8 mouse cellular contexts compared by ENCODE assay signal in the genomic region with DNA sequence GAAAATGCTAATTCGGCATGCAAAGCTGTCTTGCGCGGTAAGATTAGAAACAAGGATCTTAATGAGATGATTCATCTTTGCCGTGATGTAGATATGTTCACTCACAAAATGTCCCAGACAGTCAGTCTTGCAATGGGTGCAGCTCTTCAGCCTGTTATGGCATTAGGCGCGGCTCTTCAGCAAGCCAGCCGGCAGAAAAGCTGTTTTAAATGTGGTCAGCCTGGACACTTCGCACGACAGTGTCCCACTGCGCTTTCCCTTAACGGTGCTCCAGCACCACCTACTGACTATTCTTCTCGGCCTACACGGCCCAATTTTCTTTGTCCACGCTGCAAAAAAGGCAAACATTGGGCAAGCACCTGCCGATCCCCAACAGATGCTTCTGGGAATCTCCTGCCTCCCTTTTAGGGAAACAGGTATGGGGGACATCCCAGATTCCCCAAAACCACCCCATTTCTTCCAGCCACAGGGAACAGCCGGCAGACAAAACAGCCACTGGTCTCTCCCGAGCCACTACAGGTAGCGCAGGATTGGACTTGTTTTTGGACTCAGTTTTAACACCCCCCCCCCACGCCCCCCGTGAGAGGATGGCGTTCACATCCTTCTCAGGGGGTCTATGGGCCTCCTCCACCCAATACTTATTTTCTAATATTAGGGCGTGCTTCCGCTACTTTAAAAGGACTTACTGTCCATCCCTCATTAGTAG. TPM values are rescaled to one million over a fixed set of nuclear protein-coding genes. Genes with fewer than 3 reads are reported as not detected.
DNase-seq lines count a peak whose midpoint lies in the region; ATAC-seq and TF ChIP-seq lines count a peak whose summit lies in the region.

No protein-coding gene starts in this region.

- H3K27me3 ChIP-seq in CH12.LX (replicated peaks) = peaks cover 41% of the 10 kb centered on the region
- peaks cover 23% of the 10 kb centered on the region for H3K27me3 ChIP-seq in forebrain, embryonic 12.5 days
- H3K27me3 ChIP-seq in hindbrain, embryonic 13.5 days = peaks cover 25% of the 10 kb centered on the region
- H3K27me3 ChIP-seq in small intestine, adult 2 months (ENCODE audit: control insufficient read depth, insufficient read depth, low read length) = no peaks in the 10 kb centered on the region

- H3K79me2 ChIP-seq in CH12.LX (replicated peaks; ENCODE audit: control insufficient read depth, extremely low read depth, insufficient read depth, poor library complexity, severe bottlenecking) = no peaks in the 10 kb centered on the region

- no peak for TF ChIP-seq POLR2A in CH12.LX (IDR thresholded peaks at IDR 0.05; ENCODE audit: low read depth, low read length)
- TF ChIP-seq POLR2A in brain, embryonic 14.5 days (IDR thresholded peaks at IDR 0.05; ENCODE audit: borderline replicate concordance, extremely low read depth, insufficient read depth, insufficient read length, poor library complexity, severe bottlenecking) = no peak
- no peak for TF ChIP-seq POLR2A in small intestine, adult 2 months (IDR thresholded peaks at IDR 0.05; ENCODE audit: low read depth, low read length)

- intact Hi-C loops in left cerebral cortex, adult 2 months (cut with DNase I) = no loop called here

- no peak overlapping the region for H3K4me3 ChIP-seq in CH12.LX (replicated peaks in 1 of 3; ENCODE audit: low read depth in 2 of 3, low read length in 2 of 3, poor library complexity in 1 of 3)
- H3K4me3 ChIP-seq in forebrain, embryonic 12.5 days (replicated peaks) = peak overlapping the region; percentile 51
- peak overlapping the region; percentile 51 for H3K4me3 ChIP-seq in hindbrain, embryonic 13.5 days
- H3K4me3 ChIP-seq in left cerebral cortex, adult 2 months = peak overlapping the region; percentile 62
- 0 out of 2 replicates have a peak overlapping the region, but pooled peaks have one; percentile 1 for H3K4me3 ChIP-seq in small intestine, adult 2 months (ENCODE audit: low read depth, low read length)

- H3K4me1 ChIP-seq in CH12.LX (ENCODE audit: control insufficient read depth in 1 of 2, insufficient read depth in 2 of 2) = peaks cover 3 to 7% of the 10 kb centered on the region in 2 experiments; a peak in 2 of 4 replicates
- H3K4me1 ChIP-seq in forebrain, embryonic 12.5 days = peaks cover 11% of the 10 kb centered on the region
- H3K4me1 ChIP-seq in hindbrain, embryonic 13.5 days (replicated peaks) = peaks cover 15% of the 10 kb centered on the region
- peaks cover 8% of the 10 kb centered on the region; the same call in 1 of the 2 replicates for H3K4me1 ChIP-seq in small intestine, adult 2 months (ENCODE audit: control insufficient read depth, insufficient read depth, insufficient read length, low read length)

- no peaks in the 10 kb centered on the region for H3K9me3 ChIP-seq in CH12.LX (replicated peaks; ENCODE audit: low read length)
- H3K9me3 ChIP-seq in forebrain, embryonic 12.5 days = no peaks in the 10 kb centered on the region
- H3K9me3 ChIP-seq in hindbrain, embryonic 13.5 days = no peaks in the 10 kb centered on the region

- H3K9ac ChIP-seq in CH12.LX (ENCODE audit: insufficient read depth, low read depth) = peak overlapping the region; percentile 22; the same call in 1 of the 2 replicates
- H3K9ac ChIP-seq in forebrain, embryonic 12.5 days = peak overlapping the region; percentile 3; the same call in 1 of the 2 replicates
- H3K9ac ChIP-seq in hindbrain, embryonic 13.5 days = peak overlapping the region; percentile 68

- peak overlapping the region; percentile 79 for H3K4me2 ChIP-seq in CH12.LX (ENCODE audit: insufficient read depth, low read depth, poor library complexity, severe bottlenecking)
- H3K4me2 ChIP-seq in forebrain, embryonic 12.5 days = peak overlapping the region; percentile 83
- peak overlapping the region; percentile 72 for H3K4me2 ChIP-seq in hindbrain, embryonic 13.5 days

- TF ChIP-seq EP300 in CH12.LX (IDR thresholded peaks at IDR 0.05; ENCODE audit: low read length) = no peak

- TF ChIP-seq RAD21 in CH12.LX (IDR thresholded peaks at IDR 0.05; ENCODE audit: low read depth, low read length) = peak; percentile 35

- in situ Hi-C loops in CH12.LX (cut with MboI; ENCODE audit: low pct_ligation_motif_present, low pct_unique_long_range_greater_than_20kb, low sequenced_read_pairs) = no loop called here

- no peak overlapping the region for H3K27ac ChIP-seq in CH12.LX (ENCODE audit: insufficient read depth, low read depth)
- H3K27ac ChIP-seq in forebrain, embryonic 12.5 days = peak overlapping the region; percentile 25; the same call in 1 of the 2 replicates
- H3K27ac ChIP-seq in hindbrain, embryonic 13.5 days = peak overlapping the region; percentile 76
- no peak overlapping the region for H3K27ac ChIP-seq in left cerebral cortex, adult 2 months
- H3K27ac ChIP-seq in small intestine, adult 2 months (ENCODE audit: insufficient read depth, low read depth, low read length) = no peak overlapping the region

- DNase-seq in CH12.LX (ENCODE audit: extremely low read depth) = peak; percentile 31
- DNase-seq in brain, embryonic 14.5 days (ENCODE audit: low read depth) = peak; percentile 75
- peak; percentile 11 to 18 for DNase-seq in left cerebral cortex, adult 2 months (ENCODE audit: extremely low spot score in 1 of 2, low spot score in 2 of 2)
- peak; percentile 44 to 51 for DNase-seq in lung, postnatal 4 days
- no peak for DNase-seq in thymus, postnatal 4 days

- dilution Hi-C loops in CH12.LX (cut with MboI; ENCODE audit: extremely low pct_ligation_motif_present, extremely low pct_unique_long_range_greater_than_20kb, low sequenced_read_pairs) = no loop called here

- WGBS in forebrain, embryonic 12.5 days = 21% methylated on average over 23 of the region's 23 CpGs
- 25% methylated on average over 23 of the region's 23 CpGs for WGBS in hindbrain, embryonic 13.5 days
- WGBS in small intestine, adult 2 months = 15% methylated on average over 23 of the region's 23 CpGs

- TF ChIP-seq CTCF in CH12.LX (conservative IDR thresholded peaks at IDR 0.05 in 1 of 2, IDR thresholded peaks at IDR 0.05 in 1 of 2; ENCODE audit: low read depth in 2 of 2, low read length in 2 of 2) = peak in 1 of 2 experiments; percentile 53; a peak in 2 of 4 replicates
- TF ChIP-seq CTCF in brain, embryonic 14.5 days (IDR thresholded peaks at IDR 0.05; ENCODE audit: borderline replicate concordance, extremely low read depth, insufficient read depth, insufficient read length) = peak; percentile 39; the same call in 1 of the 2 replicates
- TF ChIP-seq CTCF in left cerebral cortex, adult 2 months (IDR thresholded peaks at IDR 0.05) = peak; percentile 25
- TF ChIP-seq CTCF in small intestine, adult 2 months (IDR thresholded peaks at IDR 0.05; ENCODE audit: extremely low read depth, insufficient read length, insufficient replicate concordance, low read depth, low read length) = peak; percentile 18; the same call in 1 of the 2 replicates

- peak; percentile 71 for ATAC-seq in forebrain, embryonic 12.5 days (ENCODE audit: low FRiP score)
- ATAC-seq in hindbrain, embryonic 13.5 days (ENCODE audit: low FRiP score) = peak; percentile 82

- no peaks in the 10 kb centered on the region for H3K36me3 ChIP-seq in CH12.LX (replicated peaks in 1 of 2; ENCODE audit: control insufficient read depth in 1 of 2, insufficient read depth in 1 of 2, low read length in 1 of 2)
- H3K36me3 ChIP-seq in forebrain, embryonic 12.5 days (replicated peaks) = no peaks in the 10 kb centered on the region
- no peaks in the 10 kb centered on the region for H3K36me3 ChIP-seq in hindbrain, embryonic 13.5 days
- H3K36me3 ChIP-seq in small intestine, adult 2 months (ENCODE audit: control insufficient read depth, insufficient read depth, low read length) = no peaks in the 10 kb centered on the region

RNA-seq across cellular contexts. Expression of gene Gm4559, which starts 11.1 kb away (rescaled TPM):
- not detected in 2 replicates for total RNA-seq in CH12.LX (2012; rRNA removed)
- total RNA-seq in CH12.LX (2014; rRNA removed) = not detected in 2 replicates
- polyA plus RNA-seq in CH12.LX (2012; ENCODE audit: insufficient read length, low read depth) = not detected in 2 replicates
- polyA plus RNA-seq in brain, embryonic 14.5 days (2012; rRNA removed) = not detected in 2 replicates
- polyA plus RNA-seq in forebrain, embryonic 12.5 days (2016; fragmentation: Nextera tagmentation; extraction: Ambion mirVana) = not detected in 2 replicates
- not detected in 2 replicates for polyA plus RNA-seq in hindbrain, embryonic 13.5 days (2015; fragmentation: Nextera tagmentation; extraction: Ambion mirVana)
- total RNA-seq in left cerebral cortex, adult 2 months (2021) = not detected
- not detected in 2 replicates for polyA plus RNA-seq in small intestine, adult 2 months (2012; rRNA removed)

RNA-seq across cellular contexts. Expression of gene Krtap5-1, which starts 11.6 kb away (rescaled TPM):
- total RNA-seq in CH12.LX (2012; rRNA removed) (not detected in 2 replicates), CH12.LX (2014; rRNA removed) (not detected in 2 replicates)
- not detected in 2 replicates for polyA plus RNA-seq in CH12.LX (2012; ENCODE audit: insufficient read length, low read depth)
- polyA plus RNA-seq in brain, embryonic 14.5 days (2012; rRNA removed) = not detected in 2 replicates
- polyA plus RNA-seq in forebrain, embryonic 12.5 days (2016; fragmentation: Nextera tagmentation; extraction: Ambion mirVana) = not detected in 2 replicates
- not detected in 2 replicates for polyA plus RNA-seq in hindbrain, embryonic 13.5 days (2015; fragmentation: Nextera tagmentation; extraction: Ambion mirVana)
- total RNA-seq in left cerebral cortex, adult 2 months (2021) = not detected
- polyA plus RNA-seq in small intestine, adult 2 months (2012; rRNA removed) = not detected in 2 replicates

RNA-seq across cellular contexts. Expression of gene Krtap5-4, which starts 18.1 kb away (rescaled TPM):
- not detected in 2 replicates for total RNA-seq in CH12.LX (2012; rRNA removed)
- not detected in 2 replicates for total RNA-seq in CH12.LX (2014; rRNA removed)
- not detected in 2 replicates for polyA plus RNA-seq in CH12.LX (2012; ENCODE audit: insufficient read length, low read depth)
- polyA plus RNA-seq in brain, embryonic 14.5 days (2012; rRNA removed) = not detected in 2 replicates
- polyA plus RNA-seq in forebrain, embryonic 12.5 days (2016; fragmentation: Nextera tagmentation; extraction: Ambion mirVana) = not detected in 2 replicates
- polyA plus RNA-seq in hindbrain, embryonic 13.5 days (2015; fragmentation: Nextera tagmentation; extraction: Ambion mirVana) = not detected in 2 replicates
- total RNA-seq in left cerebral cortex, adult 2 months (2021) = not detected
- polyA plus RNA-seq in small intestine, adult 2 months (2012; rRNA removed) = not detected in 2 replicates

RNA-seq across cellular contexts. Expression of gene Gm2431, which starts 27.1 kb away (rescaled TPM):
- not detected in 2 replicates for total RNA-seq in CH12.LX (2012; rRNA removed)
- not detected in 2 replicates for total RNA-seq in CH12.LX (2014; rRNA removed)
- not detected in 2 replicates for polyA plus RNA-seq in CH12.LX (2012; ENCODE audit: insufficient read length, low read depth)
- not detected in 2 replicates for polyA plus RNA-seq in brain, embryonic 14.5 days (2012; rRNA removed)
- not detected in 2 replicates for polyA plus RNA-seq in forebrain, embryonic 12.5 days (2016; fragmentation: Nextera tagmentation; extraction: Ambion mirVana)
- polyA plus RNA-seq in hindbrain, embryonic 13.5 days (2015; fragmentation: Nextera tagmentation; extraction: Ambion mirVana) = not detected in 2 replicates
- not detected for total RNA-seq in left cerebral cortex, adult 2 months (2021)
- polyA plus RNA-seq in small intestine, adult 2 months (2012; rRNA removed) = not detected in 2 replicates

RNA-seq across cellular contexts. Expression of gene Gm40460, which starts 44.4 kb away (rescaled TPM):
- total RNA-seq in CH12.LX (2012; rRNA removed) = not detected in 2 replicates
- total RNA-seq in CH12.LX (2014; rRNA removed) = not detected in 2 replicates
- not detected in 2 replicates for polyA plus RNA-seq in CH12.LX (2012; ENCODE audit: insufficient read length, low read depth)
- not detected in 2 replicates for polyA plus RNA-seq in brain, embryonic 14.5 days (2012; rRNA removed)
- polyA plus RNA-seq in forebrain, embryonic 12.5 days (2016; fragmentation: Nextera tagmentation; extraction: Ambion mirVana) = not detected in 2 replicates
- not detected in 2 replicates for polyA plus RNA-seq in hindbrain, embryonic 13.5 days (2015; fragmentation: Nextera tagmentation; extraction: Ambion mirVana)
- total RNA-seq in left cerebral cortex, adult 2 months (2021) = not detected
- polyA plus RNA-seq in small intestine, adult 2 months (2012; rRNA removed) = not detected in 2 replicates

Comparison
In these comparisons a context has a peak if more than half of its experiments do, and no peak if none do; other contexts are left out.
1. H3K27ac ChIP-seq: peak in forebrain, embryonic 12.5 days (single experiment) and hindbrain, embryonic 13.5 days (single experiment); none in CH12.LX (single experiment), left cerebral cortex, adult 2 months (single experiment) and small intestine, adult 2 months (single experiment).
2. H3K4me3 ChIP-seq: peak in forebrain, embryonic 12.5 days (single experiment), hindbrain, embryonic 13.5 days (single experiment), left cerebral cortex, adult 2 months (single experiment) and small intestine, adult 2 months (single experiment); none in CH12.LX (0 of 3).
3. H3K9ac ChIP-seq: peak in every context shown above with its lines; median percentile 68 in hindbrain, embryonic 13.5 days; 22 in CH12.LX; 3 in forebrain, embryonic 12.5 days.
4. Peak in every context shown above with its lines, with median percentiles within 50 percentile points of each other: H3K4me2 ChIP-seq.